Mouse (Mus musculus): ENCODE data around the gene Syngap1. TPM values are rescaled to one million over a fixed set of nuclear protein-coding genes. Genes with fewer than 3 reads are reported as not detected.
A peak's percentile ranks its signal among the peaks of the same experiment; 100 is the strongest.

Syngap1 gene
- polyA plus RNA-seq, 1 experiment from 2014 or later = 5.0 TPM

- Histone ChIP-seq H3K4me3 (replicated peaks; ENCODE audit: low read length) (peak overlapping the region; percentile 71), H3K36me3 (replicated peaks; ENCODE audit: control insufficient read depth, insufficient read depth) (peaks cover 24% of the 10 kb centered on the region), H3K4me1 (replicated peaks; ENCODE audit: control insufficient read depth, insufficient read depth, low read length) (peaks cover 66% of the 10 kb centered on the region), H3K27me3 (ENCODE audit: control insufficient read depth, insufficient read depth, low read length) (no peaks in the 10 kb centered on the region), H3K9me3 (ENCODE audit: control insufficient read depth, low read length) (no peaks in the 10 kb centered on the region), H3K9ac (peak overlapping the region; percentile 54), H3K27ac (peak overlapping the region; percentile 75), H3K4me2 (replicated peaks) (peak overlapping the region; percentile 93)
- 0% methylated on average over 11 of the region's 11 CpGs for WGBS
- ATAC-seq (ENCODE audit: low FRiP score) = peak; percentile 77
- peak; percentile 80 for DNase-seq (ENCODE audit: low spot score)
Observed at GRCm38 (mm10) chr17:26951406-26951805, 10.4 kb downstream of the Syngap1 start.

GRCm38 (mm10) chr17:26951952-26952877 lies 11.2 kb downstream of the Syngap1 start:
- H3K9me3 ChIP-seq (ENCODE audit: control insufficient read depth, low read length) = no peaks in the 10 kb centered on the region
- ATAC-seq (ENCODE audit: low FRiP score) (peak; percentile 15; the same call in 1 of the 2 replicates), DNase-seq (ENCODE audit: low spot score) (no peak)
- 4% methylated on average over 22 of the region's 23 CpGs for WGBS
- peaks cover 58% of the 10 kb centered on the region for H3K4me1 ChIP-seq (replicated peaks; ENCODE audit: control insufficient read depth, insufficient read depth, low read length)
- H3K27ac ChIP-seq = peak overlapping the region; percentile 75
- peak overlapping the region; percentile 71 for H3K4me3 ChIP-seq (replicated peaks; ENCODE audit: low read length)
- H3K36me3 ChIP-seq (replicated peaks; ENCODE audit: control insufficient read depth, insufficient read depth) = peaks cover 32% of the 10 kb centered on the region
- H3K9ac ChIP-seq = peak overlapping the region; percentile 54
- H3K4me2 ChIP-seq (replicated peaks) = peak overlapping the region; percentile 93
- H3K27me3 ChIP-seq (ENCODE audit: control insufficient read depth, insufficient read depth, low read length) = no peaks in the 10 kb centered on the region

DNA sequence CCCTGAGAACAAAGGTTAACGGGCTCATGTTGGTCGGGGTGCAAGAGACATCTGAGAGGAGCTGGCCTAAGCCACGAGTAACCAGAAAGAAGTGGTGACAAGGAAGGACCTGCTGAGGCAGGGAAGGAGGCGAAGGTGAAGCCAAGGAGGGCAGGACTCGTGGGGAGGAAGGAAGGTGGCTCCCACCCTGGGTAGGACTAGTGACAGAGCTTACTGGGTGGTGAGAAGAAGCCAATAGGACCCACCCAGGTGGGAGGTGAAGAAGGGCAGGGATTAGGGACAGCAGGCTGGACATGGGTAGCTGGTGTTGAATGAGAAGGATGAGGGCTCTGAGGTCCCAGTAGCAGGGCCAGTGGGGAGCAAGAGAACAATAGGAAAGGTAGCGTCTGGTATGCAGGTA lies 12.1 kb downstream of the Syngap1 start:
- H3K4me1 ChIP-seq (replicated peaks; ENCODE audit: control insufficient read depth, insufficient read depth, low read length) = peaks cover 51% of the 10 kb centered on the region
- DNase-seq (ENCODE audit: low spot score) (no peak), ATAC-seq (ENCODE audit: low FRiP score) (no peak)
- 20% methylated on average over 6 of the region's 6 CpGs for WGBS
- H3K36me3 ChIP-seq (replicated peaks; ENCODE audit: control insufficient read depth, insufficient read depth) = peaks cover 42% of the 10 kb centered on the region
- H3K27me3 ChIP-seq (ENCODE audit: control insufficient read depth, insufficient read depth, low read length) = no peaks in the 10 kb centered on the region
- H3K27ac ChIP-seq = no peak overlapping the region; the same call in 1 of the 2 replicates
- H3K4me3 ChIP-seq (replicated peaks; ENCODE audit: low read length) = peak overlapping the region; percentile 71
- H3K9me3 ChIP-seq (ENCODE audit: control insufficient read depth, low read length) = no peaks in the 10 kb centered on the region
- peak overlapping the region; percentile 54 for H3K9ac ChIP-seq
- peak overlapping the region; percentile 93 for H3K4me2 ChIP-seq (replicated peaks)

DNA sequence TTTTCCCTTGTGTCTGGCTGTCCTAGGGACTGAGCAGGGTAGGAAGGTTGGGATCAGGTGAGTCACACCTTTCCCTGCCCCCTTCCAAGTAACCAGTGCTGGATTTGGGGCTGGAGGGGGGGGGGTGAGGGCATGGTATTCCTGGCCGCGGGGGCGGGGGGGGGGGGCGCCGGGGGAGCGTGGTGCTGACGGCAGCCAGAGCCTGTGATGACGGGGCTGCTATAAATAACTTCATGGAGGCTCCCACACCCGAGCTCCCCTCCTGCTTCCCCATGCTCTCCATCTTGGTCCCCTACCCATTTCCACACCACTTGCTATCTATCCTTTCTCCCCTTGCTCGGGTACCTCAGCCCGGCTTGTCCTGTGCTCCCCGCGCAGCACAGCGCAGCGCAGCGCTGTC lies 12.7 kb downstream of the Syngap1 start:
- H3K9ac ChIP-seq = peak overlapping the region; percentile 54

GRCm38 (mm10) chr17:26956309-26956708 lies 15.3 kb downstream of the Syngap1 start:
- Histone ChIP-seq H3K36me3 (replicated peaks; ENCODE audit: control insufficient read depth, insufficient read depth) (peaks cover 73% of the 10 kb centered on the region), H3K4me2 (replicated peaks) (no peak overlapping the region), H3K9me3 (ENCODE audit: control insufficient read depth, low read length) (no peaks in the 10 kb centered on the region), H3K4me1 (replicated peaks; ENCODE audit: control insufficient read depth, insufficient read depth, low read length) (peaks cover 28% of the 10 kb centered on the region), H3K4me3 (replicated peaks; ENCODE audit: low read length) (no peak overlapping the region), H3K9ac (no peak overlapping the region), H3K27me3 (ENCODE audit: control insufficient read depth, insufficient read depth, low read length) (no peaks in the 10 kb centered on the region), H3K27ac (no peak overlapping the region)
- 87% methylated on average over 5 of the region's 5 CpGs for WGBS
- DNase-seq (ENCODE audit: low spot score) = no peak
- ATAC-seq (ENCODE audit: low FRiP score) = no peak

More for the DNA sequence above, 12.7 kb downstream of the Syngap1 start:
- peaks cover 47% of the 10 kb centered on the region for H3K36me3 ChIP-seq (replicated peaks; ENCODE audit: control insufficient read depth, insufficient read depth)
- H3K4me3 ChIP-seq (replicated peaks; ENCODE audit: low read length) = peak overlapping the region; percentile 71
- peaks cover 51% of the 10 kb centered on the region for H3K4me1 ChIP-seq (replicated peaks; ENCODE audit: control insufficient read depth, insufficient read depth, low read length)
- H3K9me3 ChIP-seq (ENCODE audit: control insufficient read depth, low read length) = no peaks in the 10 kb centered on the region
- H3K27ac ChIP-seq = no peak overlapping the region
- ATAC-seq (ENCODE audit: low FRiP score) = no peak
- peak overlapping the region; percentile 93 for H3K4me2 ChIP-seq (replicated peaks)
- H3K27me3 ChIP-seq (ENCODE audit: control insufficient read depth, insufficient read depth, low read length) = no peaks in the 10 kb centered on the region
- DNase-seq (ENCODE audit: low spot score) = no peak
- 12% methylated on average over 11 of the region's 16 CpGs for WGBS

DNA sequence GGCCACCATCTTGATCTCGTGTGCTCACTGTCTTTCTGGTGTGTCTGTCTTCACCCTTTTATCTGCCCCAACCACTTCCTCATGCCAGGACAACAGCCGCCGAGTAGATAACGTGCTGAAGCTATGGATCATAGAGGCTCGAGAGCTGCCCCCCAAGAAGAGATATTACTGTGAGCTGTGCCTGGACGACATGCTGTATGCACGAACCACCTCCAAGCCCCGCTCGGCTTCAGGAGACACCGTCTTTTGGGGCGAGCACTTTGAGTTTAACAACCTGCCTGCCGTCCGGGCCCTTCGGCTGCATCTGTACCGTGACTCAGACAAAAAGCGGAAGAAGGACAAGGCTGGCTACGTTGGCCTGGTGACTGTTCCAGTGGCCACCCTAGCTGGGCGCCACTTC lies 15.8 kb downstream of the Syngap1 start:
- 95% methylated on average over 18 of the region's 18 CpGs for WGBS
- Histone ChIP-seq H3K27me3 (ENCODE audit: control insufficient read depth, insufficient read depth, low read length) (no peaks in the 10 kb centered on the region), H3K4me1 (replicated peaks; ENCODE audit: control insufficient read depth, insufficient read depth, low read length) (peaks cover 22% of the 10 kb centered on the region), H3K4me2 (replicated peaks) (no peak overlapping the region), H3K27ac (no peak overlapping the region), H3K9me3 (ENCODE audit: control insufficient read depth, low read length) (no peaks in the 10 kb centered on the region), H3K36me3 (replicated peaks; ENCODE audit: control insufficient read depth, insufficient read depth) (peaks cover 79% of the 10 kb centered on the region), H3K4me3 (replicated peaks; ENCODE audit: low read length) (no peak overlapping the region), H3K9ac (no peak overlapping the region)
- DNase-seq (ENCODE audit: low spot score) = no peak
- no peak for ATAC-seq (ENCODE audit: low FRiP score)

GRCm38 (mm10) chr17:26957872-26958271 lies 16.8 kb downstream of the Syngap1 start:
- 97% methylated on average over 5 of the region's 5 CpGs for WGBS

GRCm38 (mm10) chr17:26958880-26959279 lies 17.8 kb downstream of the Syngap1 start:
- H3K27me3 ChIP-seq (ENCODE audit: control insufficient read depth, insufficient read depth, low read length) = no peaks in the 10 kb centered on the region
- H3K9me3 ChIP-seq (ENCODE audit: control insufficient read depth, low read length) = no peaks in the 10 kb centered on the region
- H3K4me1 ChIP-seq (replicated peaks; ENCODE audit: control insufficient read depth, insufficient read depth, low read length) = peaks cover 2% of the 10 kb centered on the region; the same call in 1 of the 2 replicates
- H3K36me3 ChIP-seq (replicated peaks; ENCODE audit: control insufficient read depth, insufficient read depth) = peaks cover 91% of the 10 kb centered on the region
- H3K27ac ChIP-seq = no peak overlapping the region
- WGBS = 71% methylated on average over 5 of the region's 5 CpGs
- H3K4me3 ChIP-seq (replicated peaks; ENCODE audit: low read length) = no peak overlapping the region
- H3K9ac ChIP-seq = no peak overlapping the region
- H3K4me2 ChIP-seq (replicated peaks) = no peak overlapping the region
- no peak for ATAC-seq (ENCODE audit: low FRiP score)
- no peak for DNase-seq (ENCODE audit: low spot score)

More at GRCm38 (mm10) chr17:26957872-26958271, 16.8 kb downstream of the Syngap1 start:
- no peak for DNase-seq (ENCODE audit: low spot score)
- Histone ChIP-seq H3K9me3 (ENCODE audit: control insufficient read depth, low read length) (no peaks in the 10 kb centered on the region), H3K36me3 (replicated peaks; ENCODE audit: control insufficient read depth, insufficient read depth) (peaks cover 87% of the 10 kb centered on the region), H3K9ac (no peak overlapping the region), H3K4me2 (replicated peaks) (no peak overlapping the region), H3K4me1 (replicated peaks; ENCODE audit: control insufficient read depth, insufficient read depth, low read length) (peaks cover 13% of the 10 kb centered on the region), H3K4me3 (replicated peaks; ENCODE audit: low read length) (no peak overlapping the region), H3K27me3 (ENCODE audit: control insufficient read depth, insufficient read depth, low read length) (no peaks in the 10 kb centered on the region), H3K27ac (no peak overlapping the region)
- ATAC-seq (ENCODE audit: low FRiP score) = no peak

DNA sequence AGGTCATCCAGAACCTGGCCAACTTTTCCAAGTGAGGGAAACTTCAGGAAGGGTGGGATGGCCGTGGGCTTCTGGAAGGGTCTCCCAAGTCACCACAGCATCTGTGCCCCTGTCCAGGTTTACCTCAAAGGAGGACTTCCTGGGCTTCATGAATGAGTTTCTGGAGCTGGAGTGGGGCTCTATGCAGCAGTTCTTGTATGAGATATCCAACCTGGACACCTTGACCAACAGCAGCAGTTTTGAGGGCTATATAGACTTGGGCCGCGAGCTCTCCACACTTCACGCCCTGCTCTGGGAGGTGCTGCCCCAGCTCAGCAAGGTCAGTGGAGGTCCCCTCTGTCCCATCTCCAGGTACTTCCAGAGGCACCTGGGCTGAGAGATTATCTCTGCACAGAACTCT lies 18.8 kb downstream of the Syngap1 start:
- Histone ChIP-seq H3K4me2 (replicated peaks) (no peak overlapping the region), H3K4me1 (replicated peaks; ENCODE audit: control insufficient read depth, insufficient read depth, low read length) (no peaks in the 10 kb centered on the region), H3K9me3 (ENCODE audit: control insufficient read depth, low read length) (no peaks in the 10 kb centered on the region), H3K27me3 (ENCODE audit: control insufficient read depth, insufficient read depth, low read length) (no peaks in the 10 kb centered on the region), H3K9ac (no peak overlapping the region), H3K27ac (no peak overlapping the region), H3K4me3 (replicated peaks; ENCODE audit: low read length) (no peak overlapping the region), H3K36me3 (replicated peaks; ENCODE audit: control insufficient read depth, insufficient read depth) (peaks cover 98% of the 10 kb centered on the region)
- WGBS = 98% methylated on average over 4 of the region's 4 CpGs
- DNase-seq (ENCODE audit: low spot score) = no peak
- no peak for ATAC-seq (ENCODE audit: low FRiP score)
